Mouse (Mus musculus) heart, embryonic 14.5 days (tissue): Measurements from ENCODE around the gene Atcay. TPM values are rescaled to one million over a fixed set of nuclear protein-coding genes. Genes with fewer than 3 reads are reported as not detected.

Experiments used
- ATAC-seq: fragments of 200-750 bp; cut with Nextera tagmentation; 2 replicates; pipeline ENCODE4 v1.8.0; 2017; ENCODE audit warnings: low read depth, moderate TSS enrichment; ENCODE audit not compliant: insufficient number of reproducible peaks, insufficient read depth, low FRiP score
- H3K27ac ChIP-seq, 2 experiments: fragments of 200-500 bp in 1 of 2; fragments of 300-500 bp in 1 of 2; sonication (generic) in 1 of 2; replicated peaks in 1 of 2; 2 replicates each; pipeline ENCODE4 v1.5.1; 2012 to 2014; ENCODE audit warnings: low read depth in 2 of 2, low read length in 2 of 2, control low read depth in 1 of 2, mild to moderate bottlenecking in 1 of 2, mixed read lengths in 1 of 2; ENCODE audit not compliant: control insufficient read depth in 1 of 2, insufficient read depth in 1 of 2
- H3K27me3 ChIP-seq: fragments of 300-500 bp; sonication (generic); 2 replicates; pipeline ENCODE4 v1.6.1; 2014; ENCODE audit warnings: mild to moderate bottlenecking, low read length, control low read depth; ENCODE audit not compliant: control insufficient read depth, insufficient read depth
- H3K36me3 ChIP-seq: fragments of 300-500 bp; sonication (generic); 2 replicates; pipeline ENCODE4 v1.6.1; 2014; ENCODE audit warnings: mild to moderate bottlenecking, control low read depth, low read length, mixed read lengths; ENCODE audit not compliant: control insufficient read depth, insufficient read depth
- H3K4me1 ChIP-seq, 2 experiments: fragments of 200-500 bp in 1 of 2; fragments of 300-500 bp in 1 of 2; sonication (generic) in 1 of 2; 2 replicates each; pipeline ENCODE4 v1.6.1; 2012 to 2014; ENCODE audit warnings: low read length in 2 of 2, control low read depth in 1 of 2, mixed read lengths in 1 of 2; ENCODE audit not compliant: control insufficient read depth in 2 of 2, insufficient read depth in 2 of 2
- H3K4me2 ChIP-seq: fragments of 300-500 bp; sonication (generic); 2 replicates; pipeline ENCODE4 v1.6.1; 2014; ENCODE audit warnings: mild to moderate bottlenecking, low read length
- H3K4me3 ChIP-seq, 2 experiments: fragments of 200-500 bp in 1 of 2; fragments of 300-500 bp in 1 of 2; sonication (generic) in 1 of 2; 2 replicates each; pipeline ENCODE4 v1.5.1; 2012 to 2014; ENCODE audit warnings: low read length in 2 of 2, mild to moderate bottlenecking in 2 of 2, control low read depth in 1 of 2, low read depth in 1 of 2, moderate library complexity in 1 of 2; ENCODE audit not compliant: control insufficient read depth in 1 of 2, insufficient read depth in 1 of 2
- H3K9ac ChIP-seq: fragments of 300-500 bp; sonication (generic); 2 replicates; pipeline ENCODE4 v1.6.1; 2014; ENCODE audit warnings: mild to moderate bottlenecking, low read length
- H3K9me3 ChIP-seq: fragments of 300-500 bp; sonication (generic); 2 replicates; pipeline ENCODE4 v1.6.1; 2016; ENCODE audit warnings: low read length, control low read depth; ENCODE audit not compliant: control insufficient read depth
- WGBS: fragments of 180-500 bp; shearing (Covaris S2); extraction: QIAGEN DNeasy Blood & Tissue Kit; methylation state at CpG from one replicate; pipeline ENCODE4 v1.1.7; 2014; 5-methylcytosine and 5-hydroxymethylcytosine counted together
- polyA plus RNA-seq: library from polyadenylated mRNA; unstranded; fragments of >200 nt; fragmentation: Nextera tagmentation; extraction: Ambion mirVana; gene quantifications from 2 replicates; pipeline ENCODE4 v1.2.1, GENCODE M21; 2014

The Atcay gene
- polyA plus RNA-seq, 1 experiment from 2014 or later, result 0.80 TPM

DNA sequence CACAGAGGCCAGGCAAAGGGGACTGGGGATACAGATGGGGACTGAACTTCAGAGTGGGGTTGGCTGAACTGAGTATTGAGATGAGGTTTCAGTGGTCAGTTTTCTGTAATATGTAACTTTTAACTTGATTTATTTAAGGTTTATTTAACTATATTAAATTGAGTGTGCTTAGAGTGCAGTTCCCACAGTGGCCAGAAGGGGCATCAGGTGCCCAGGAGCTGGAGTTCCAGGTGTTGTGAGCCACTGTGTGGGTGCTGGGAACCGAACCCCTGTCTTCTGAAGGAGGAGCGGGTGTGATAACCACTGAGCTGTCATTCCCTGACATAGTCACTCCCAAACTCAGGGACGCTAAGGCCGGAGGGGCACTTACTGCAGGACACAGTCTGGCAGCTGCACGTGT, 20.5 kb downstream of the Atcay start:
- WGBS, result 94% methylated on average over 5 of the region's 5 CpGs
- no peak overlapping the region for H3K4me2 ChIP-seq
- H3K27me3 ChIP-seq, result no peaks in the 10 kb centered on the region
- no peak overlapping the region for H3K4me3 ChIP-seq
- no peak overlapping the region for H3K27ac ChIP-seq
- H3K9me3 ChIP-seq, result peaks cover 5% of the 10 kb centered on the region
- H3K9ac ChIP-seq, result no peak overlapping the region
- no peaks in the 10 kb centered on the region for H3K36me3 ChIP-seq
- ATAC-seq, result no peak
- H3K4me1 ChIP-seq, result no peaks in the 10 kb centered on the region

DNA sequence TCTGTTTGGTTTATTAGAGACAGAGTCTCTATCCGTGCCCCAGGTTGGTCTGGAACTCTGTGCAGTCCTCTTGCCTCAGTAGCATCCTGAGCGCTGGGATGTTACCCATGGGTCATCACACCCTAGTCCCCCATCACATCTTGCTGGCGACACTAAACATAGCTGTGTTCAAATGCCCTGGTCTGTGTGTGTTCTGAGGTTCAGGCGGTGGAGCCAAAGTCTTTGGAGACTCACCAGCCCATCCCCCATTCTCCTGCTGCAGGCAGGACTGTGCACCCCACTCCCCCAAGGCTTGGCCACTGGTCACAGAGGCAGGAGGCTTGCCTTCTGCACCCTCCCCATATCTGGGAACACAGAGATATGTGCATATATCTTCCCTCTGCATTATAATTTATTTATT, 26.5 kb downstream of the Atcay start:
- H3K9me3 ChIP-seq, result no peaks in the 10 kb centered on the region

DNA sequence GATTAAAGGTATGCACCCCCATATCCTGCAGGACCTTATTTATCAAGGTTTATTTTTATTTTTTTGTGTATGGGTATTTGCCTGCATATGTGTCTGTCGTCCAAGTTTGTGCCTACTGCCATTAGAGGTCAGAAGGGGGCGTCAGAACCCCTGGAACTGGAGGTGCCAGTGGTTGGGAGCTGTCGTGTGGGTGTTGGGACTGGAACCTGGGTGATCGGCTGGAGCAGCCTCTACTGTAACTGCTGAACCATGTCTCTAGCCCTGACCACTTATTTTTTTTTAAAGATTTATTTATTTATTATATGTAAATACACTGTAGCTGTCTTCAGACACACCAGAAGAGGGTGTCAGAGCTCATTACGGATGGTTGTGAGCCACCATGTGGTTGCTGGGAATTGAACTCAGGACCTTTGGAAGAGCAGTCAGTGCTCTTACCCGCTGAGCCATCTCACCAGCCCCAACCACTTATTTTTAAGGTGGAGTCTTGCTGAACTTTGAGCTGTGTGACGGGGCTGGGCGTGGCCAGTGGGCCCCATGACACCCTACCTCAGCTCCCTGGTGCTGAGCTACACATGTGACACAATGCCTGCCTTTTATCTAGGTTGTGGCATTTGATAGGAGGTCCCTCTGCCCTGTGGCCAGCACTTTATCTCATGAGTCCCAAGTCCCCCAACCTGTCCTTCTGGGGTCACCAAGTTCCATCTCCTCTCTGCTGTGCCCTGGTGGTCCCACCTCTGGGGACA, 27.5 kb downstream of the Atcay start:
- Histone ChIP-seq H3K4me2 (peak overlapping the region; percentile 50), H3K9ac (peak overlapping the region; percentile 54), H3K27ac (peak overlapping the region; percentile 83 to 91), H3K4me1 (peaks cover 42 to 48% of the 10 kb centered on the region in 2 experiments), H3K27me3 (peaks cover 6% of the 10 kb centered on the region; the same call in 1 of the 2 replicates), H3K36me3 (no peaks in the 10 kb centered on the region), H3K9me3 (no peaks in the 10 kb centered on the region), H3K4me3 (no peak overlapping the region)
- no peak for ATAC-seq
- WGBS, result 55% methylated on average over 8 of the region's 8 CpGs

More for the DNA sequence above, 26.5 kb downstream of the Atcay start:
- WGBS, result 65% methylated on average over 4 of the region's 4 CpGs
- no peaks in the 10 kb centered on the region for H3K36me3 ChIP-seq
- peak overlapping the region; percentile 23 to 91; a peak in 3 of 4 replicates for H3K27ac ChIP-seq
- no peak overlapping the region for H3K4me2 ChIP-seq
- peaks cover 1% of the 10 kb centered on the region; the same call in 1 of the 2 replicates for H3K27me3 ChIP-seq
- H3K9ac ChIP-seq, result no peak overlapping the region
- H3K4me1 ChIP-seq, result peaks cover 39 to 42% of the 10 kb centered on the region in 2 experiments
- no peak overlapping the region for H3K4me3 ChIP-seq
- ATAC-seq, result no peak

DNA sequence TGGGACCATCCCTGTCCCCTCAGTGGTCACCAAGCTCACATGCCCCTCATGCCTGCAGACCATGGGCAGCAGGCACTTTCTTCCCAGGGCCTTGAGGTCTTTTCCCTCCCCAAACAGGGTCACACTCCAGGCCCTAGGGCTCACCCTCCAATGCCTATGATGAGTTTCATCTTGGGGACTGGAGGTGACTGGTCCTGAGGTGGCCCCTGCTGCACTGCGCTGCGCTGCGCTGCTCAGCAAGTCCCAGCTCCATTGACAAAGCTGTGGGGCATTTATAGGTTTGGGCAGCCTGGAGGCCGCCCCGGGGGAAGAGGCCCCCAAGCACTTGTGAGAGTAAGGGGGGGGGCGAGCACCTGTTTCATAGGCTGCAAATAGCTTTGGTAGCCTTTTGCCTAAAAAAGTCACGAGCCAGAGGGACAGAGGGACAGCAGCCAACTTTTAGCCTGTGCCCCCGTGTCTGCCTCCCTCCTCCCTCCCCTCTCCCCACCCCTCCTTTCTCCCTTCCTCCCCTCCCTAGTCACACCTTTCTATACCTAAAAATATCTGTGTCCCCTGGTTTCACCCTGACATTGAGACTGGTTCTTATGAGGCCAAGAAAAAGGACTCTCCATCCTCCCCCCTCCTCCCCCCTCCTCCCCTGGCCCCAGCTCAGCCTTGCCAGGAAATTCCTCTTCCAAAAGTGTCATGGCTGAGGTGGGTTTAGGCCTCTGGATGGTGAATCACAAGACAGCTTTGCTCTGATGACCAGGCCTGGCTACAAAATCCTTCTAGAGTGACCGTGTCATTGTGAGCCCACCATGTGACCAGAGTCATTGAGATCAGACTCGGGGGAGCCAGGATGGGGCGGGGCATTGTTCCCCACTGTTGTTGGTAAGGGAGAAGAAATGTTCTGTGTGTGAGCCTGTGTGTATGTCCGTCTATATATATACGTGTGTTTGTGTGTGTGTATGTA, 28.6 kb downstream of the Atcay start, which contains the start of gene Nmrk2:
Gene Nmrk2 (minus strand): TSS at position 245 of the 952 bp plus-strand sequence.
- H3K4me2 ChIP-seq, result peak within 1 kb of the TSS; percentile 50
- ATAC-seq, result peak; percentile 22
- 33% methylated on average over 13 of the region's 13 CpGs for WGBS

DNA sequence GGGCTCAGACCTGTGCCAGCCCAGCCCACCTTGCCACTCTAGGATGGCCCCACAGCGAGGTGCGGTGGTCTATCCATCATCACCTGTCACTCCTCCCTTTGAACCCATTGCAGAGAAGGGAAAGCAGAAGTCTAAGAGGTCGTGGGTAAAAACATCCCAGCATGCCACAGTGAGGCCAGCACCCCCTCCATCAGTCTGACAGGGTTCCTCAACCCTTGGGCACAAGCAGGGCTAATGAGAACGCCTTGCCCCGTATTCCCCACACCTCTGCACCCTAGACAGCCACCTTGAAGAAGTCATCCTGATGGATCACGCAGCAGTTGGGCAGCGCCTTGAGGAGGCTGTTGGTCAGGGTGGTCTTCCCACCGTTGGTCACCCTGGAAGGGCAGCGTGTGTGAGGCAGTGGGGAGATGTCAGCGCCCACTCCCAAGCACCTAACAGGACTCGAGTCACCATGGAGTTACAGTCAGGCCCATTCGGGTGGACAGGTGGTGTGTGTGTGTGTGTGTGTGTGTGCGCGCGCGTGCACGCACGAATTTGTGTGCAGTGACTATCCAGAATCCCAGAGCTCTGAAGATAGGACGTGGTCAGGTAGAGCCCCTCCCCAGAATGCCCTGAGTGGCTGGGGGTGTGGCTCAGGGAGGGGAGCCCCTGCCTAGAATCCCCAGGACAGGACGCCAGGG, 29.9 kb downstream of the Atcay start:
- Histone ChIP-seq H3K27me3 (peaks cover 6% of the 10 kb centered on the region; the same call in 1 of the 2 replicates), H3K4me2 (peak overlapping the region; percentile 50), H3K4me3 (no peak overlapping the region), H3K9me3 (no peaks in the 10 kb centered on the region), H3K9ac (peak overlapping the region; percentile 69), H3K27ac (peak overlapping the region; percentile 88 to 91), H3K36me3 (peaks cover 3% of the 10 kb centered on the region; the same call in 1 of the 2 replicates), H3K4me1 (peaks cover 42 to 55% of the 10 kb centered on the region in 2 experiments)
- WGBS, result 61% methylated on average over 20 of the region's 20 CpGs
- no peak for ATAC-seq

More for the DNA sequence above, 28.6 kb downstream of the Atcay start, which contains the start of gene Nmrk2:
- Histone ChIP-seq H3K27me3 (peaks cover 6% of the 10 kb centered on the region; the same call in 1 of the 2 replicates), H3K4me1 (peaks cover 42 to 52% of the 10 kb centered on the region in 2 experiments), H3K27ac (peak within 1 kb of the TSS; percentile 88 to 91), H3K36me3 (0 out of 2 replicates have a peak, but pooled peaks cover 3% of the 10 kb centered on the region), H3K9me3 (no peaks in the 10 kb centered on the region), H3K4me3 (peak within 1 kb of the TSS in 1 of 2 experiments; percentile 6; a peak in 1 of 4 replicates), H3K9ac (peak within 1 kb of the TSS; percentile 69)

DNA sequence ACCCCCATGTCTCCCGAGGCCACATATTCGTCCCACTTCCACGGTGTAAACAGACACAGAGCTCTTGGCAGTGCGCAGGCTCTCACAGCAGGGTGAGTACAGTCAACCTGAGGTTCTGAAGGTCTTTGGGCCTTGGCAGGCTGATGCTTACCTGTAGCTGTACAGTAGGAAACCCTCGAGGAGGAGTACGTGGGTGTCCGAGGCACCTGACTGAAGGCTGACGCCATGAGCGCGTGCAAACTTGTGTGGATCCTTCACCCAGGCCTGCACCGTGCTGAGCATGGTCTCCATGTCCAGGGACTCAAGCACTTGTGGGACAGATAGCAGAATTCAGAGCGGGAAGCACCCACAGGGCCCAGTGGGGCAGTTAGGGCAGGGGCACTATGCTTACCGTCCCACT, 30.5 kb downstream of the Atcay start:
- Histone ChIP-seq H3K27me3 (peaks cover 6% of the 10 kb centered on the region; the same call in 1 of the 2 replicates), H3K9me3 (no peaks in the 10 kb centered on the region), H3K4me1 (peaks cover 42 to 55% of the 10 kb centered on the region in 2 experiments), H3K27ac (peak overlapping the region; percentile 88 to 91), H3K4me3 (no peak overlapping the region), H3K9ac (peak overlapping the region; percentile 69), H3K4me2 (peak overlapping the region; percentile 50), H3K36me3 (peaks cover 3% of the 10 kb centered on the region; the same call in 1 of the 2 replicates)
- no peak for ATAC-seq
- 68% methylated on average over 13 of the region's 13 CpGs for WGBS
